Mouse (Mus musculus): ENCODE results near the gene 1700088E04Rik.

- no peak for TF ChIP-seq CTCF (IDR thresholded peaks at IDR 0.05; ENCODE audit: insufficient read depth, low read depth, low read length)
- no peak for TF ChIP-seq POLR2A (IDR thresholded peaks at IDR 0.05; ENCODE audit: insufficient read depth, low read depth, low read length)
Measured at GRCm38 (mm10) chr15:79133191-79133661, 7.8 kb downstream of the 1700088E04Rik start.

Data from olfactory bulb, adult 2 months (tissue).